ENCODE assay signal across 20 mouse cellular contexts in genomic region chr6:65970410-65970809, GRCm38 (mm10). TPM values are rescaled to one million over a fixed set of nuclear protein-coding genes. Genes with fewer than 3 reads are reported as not detected.
DNase-seq lines count a peak whose midpoint lies in the region; ATAC-seq lines count a peak whose summit lies in the region.
"Had no signal": no experiment of that assay in that cellular context is flagged by ENCODE, and none has a peak within 500 bp of the region (broad histone marks: within the 10 kb centered on the region; RNA-seq: fewer than 3 reads in every experiment).

No protein-coding gene starts in this region.

- no peaks in the 10 kb centered on the region for H3K27me3 ChIP-seq in forebrain, embryonic 16.5 days (replicated peaks; ENCODE audit: control insufficient read depth, insufficient read depth, low read length)
- H3K27me3 ChIP-seq in forebrain, embryonic 15.5 days, result no peaks in the 10 kb centered on the region
- H3K27me3 ChIP-seq in hindbrain, embryonic 15.5 days, result no peaks in the 10 kb centered on the region
- H3K27me3 ChIP-seq in neural tube, embryonic 15.5 days (replicated peaks), result no peaks in the 10 kb centered on the region
- H3K27me3 ChIP-seq: intestine, embryonic 15.5 days had no signal

- no peak overlapping the region for H3K27ac ChIP-seq in forebrain, embryonic 16.5 days (ENCODE audit: low read length)
- no peak overlapping the region for H3K27ac ChIP-seq in forebrain, embryonic 15.5 days (replicated peaks)
- peak overlapping the region; percentile 55; the same call in 1 of the 2 replicates for H3K27ac ChIP-seq in hindbrain, embryonic 15.5 days (replicated peaks)
- H3K27ac ChIP-seq in neural tube, embryonic 15.5 days (replicated peaks), result no peak overlapping the region; the same call in 1 of the 2 replicates
- H3K27ac ChIP-seq: heart, embryonic 10.5 days; intestine, embryonic 15.5 days had no signal

- no peaks in the 10 kb centered on the region for H3K36me3 ChIP-seq in forebrain, embryonic 16.5 days (ENCODE audit: control insufficient read depth, insufficient read depth)
- H3K36me3 ChIP-seq in forebrain, embryonic 15.5 days, result no peaks in the 10 kb centered on the region
- no peaks in the 10 kb centered on the region for H3K36me3 ChIP-seq in hindbrain, embryonic 15.5 days
- no peaks in the 10 kb centered on the region for H3K36me3 ChIP-seq in neural tube, embryonic 15.5 days
- H3K36me3 ChIP-seq: heart, embryonic 10.5 days; intestine, embryonic 15.5 days had no signal

- H3K4me2 ChIP-seq in forebrain, embryonic 16.5 days (ENCODE audit: low read length), result no peak overlapping the region
- no peak overlapping the region for H3K4me2 ChIP-seq in forebrain, embryonic 15.5 days (replicated peaks)
- peak overlapping the region; percentile 11; the same call in 1 of the 2 replicates for H3K4me2 ChIP-seq in hindbrain, embryonic 15.5 days
- H3K4me2 ChIP-seq in neural tube, embryonic 15.5 days, result peak overlapping the region; percentile 22
- H3K4me2 ChIP-seq: intestine, embryonic 15.5 days had no signal

- DNase-seq in T-cell, adult 2 months (ENCODE audit: low spot score), result peak; percentile 10
- DNase-seq in kidney, adult 18-20 months, result no peak
- DNase-seq in kidney, postnatal 36 days, result no peak
- no peak for DNase-seq in adrenal gland, adult 8-10 months
- DNase-seq: gastrocnemius, postnatal 25 days; heart, postnatal 14 days; kidney, postnatal 10 days; lung, adult 2 months had no signal

- 87% methylated on average over 9 of the region's 9 CpGs for WGBS in forebrain, embryonic 16.5 days
- 85% methylated on average over 9 of the region's 9 CpGs for WGBS in forebrain, embryonic 15.5 days
- WGBS in hindbrain, embryonic 15.5 days, result 73% methylated on average over 9 of the region's 9 CpGs
- WGBS in neural tube, embryonic 15.5 days, result 42% methylated on average over 9 of the region's 9 CpGs

- H3K9ac ChIP-seq in forebrain, embryonic 16.5 days (replicated peaks; ENCODE audit: low read depth, low read length), result no peak overlapping the region
- H3K9ac ChIP-seq in forebrain, embryonic 15.5 days (replicated peaks), result no peak overlapping the region
- no peak overlapping the region for H3K9ac ChIP-seq in hindbrain, embryonic 15.5 days
- no peak overlapping the region for H3K9ac ChIP-seq in neural tube, embryonic 15.5 days (replicated peaks)
- H3K9ac ChIP-seq: intestine, embryonic 15.5 days had no signal

- no peaks in the 10 kb centered on the region for H3K4me1 ChIP-seq in forebrain, embryonic 16.5 days (replicated peaks; ENCODE audit: control insufficient read depth, insufficient read depth, low read length)
- no peaks in the 10 kb centered on the region for H3K4me1 ChIP-seq in forebrain, embryonic 15.5 days
- H3K4me1 ChIP-seq in hindbrain, embryonic 15.5 days (replicated peaks), result peaks cover 14% of the 10 kb centered on the region
- H3K4me1 ChIP-seq in neural tube, embryonic 15.5 days, result 0 out of 2 replicates have a peak, but pooled peaks cover 5% of the 10 kb centered on the region
- H3K4me1 ChIP-seq: intestine, embryonic 15.5 days had no signal

- H3K9me3 ChIP-seq in forebrain, embryonic 16.5 days (ENCODE audit: control insufficient read depth, low read length), result no peaks in the 10 kb centered on the region
- no peaks in the 10 kb centered on the region for H3K9me3 ChIP-seq in forebrain, embryonic 15.5 days
- no peaks in the 10 kb centered on the region for H3K9me3 ChIP-seq in hindbrain, embryonic 15.5 days
- no peaks in the 10 kb centered on the region for H3K9me3 ChIP-seq in neural tube, embryonic 15.5 days (replicated peaks)
- H3K9me3 ChIP-seq: heart, embryonic 10.5 days; intestine, embryonic 15.5 days had no signal

- H3K4me3 ChIP-seq in forebrain, embryonic 16.5 days (replicated peaks; ENCODE audit: low read length), result no peak overlapping the region
- H3K4me3 ChIP-seq in forebrain, embryonic 15.5 days, result no peak overlapping the region
- H3K4me3 ChIP-seq in hindbrain, embryonic 15.5 days, result no peak overlapping the region
- H3K4me3 ChIP-seq in neural tube, embryonic 15.5 days (replicated peaks), result no peak overlapping the region
- H3K4me3 ChIP-seq: heart, embryonic 10.5 days; intestine, embryonic 15.5 days had no signal

- peak; percentile 23; the same call in 1 of the 2 replicates for ATAC-seq in forebrain, embryonic 16.5 days
- no peak; the same call in 1 of the 2 replicates for ATAC-seq in forebrain, embryonic 15.5 days (replicated peaks)
- peak; percentile 78; the same call in 1 of the 2 replicates for ATAC-seq in hindbrain, embryonic 15.5 days (ENCODE audit: low FRiP score, low read depth)
- ATAC-seq in neural tube, embryonic 15.5 days (ENCODE audit: low FRiP score), result peak; percentile 86
- ATAC-seq: intestine, embryonic 15.5 days had no signal

RNA-seq across cellular contexts. Expression of gene 4930544G11Rik, which starts 18.0 kb away (rescaled TPM):
- polyA plus RNA-seq in forebrain, embryonic 16.5 days (2015; fragmentation: Nextera tagmentation; extraction: Ambion mirVana), result not detected in 2 replicates
- polyA plus RNA-seq in forebrain, embryonic 15.5 days (2015; fragmentation: Nextera tagmentation; extraction: Ambion mirVana), result not detected in 2 replicates
- not detected in 2 replicates for polyA plus RNA-seq in hindbrain, embryonic 15.5 days (2015; fragmentation: Nextera tagmentation; extraction: Ambion mirVana)
- not detected in 2 replicates for polyA plus RNA-seq in neural tube, embryonic 15.5 days (2015; fragmentation: Nextera tagmentation; extraction: Ambion mirVana)
- not detected for total RNA-seq in adrenal gland, adult 8-10 months (2022)
- total RNA-seq: adrenal gland, adult 18-20 months; common myeloid progenitor, adult 5-6 weeks; gastrocnemius, postnatal 25 days; heart, postnatal 14 days; layer of hippocampus, postnatal 14 days; left cerebral cortex, postnatal 25 days; liver, adult 2 months had no signal
- polyA plus RNA-seq: frontal cortex, adult 2 months; heart, embryonic 10.5 days; intestine, embryonic 15.5 days; liver, adult 2 months; lung, adult 2 months had no signal

Comparison
In these comparisons a context has a peak if more than half of its experiments do, and no peak if none do; other contexts are left out.
1. H3K4me2 ChIP-seq: peak in hindbrain, embryonic 15.5 days (single experiment) and neural tube, embryonic 15.5 days (single experiment); none in forebrain, embryonic 16.5 days (single experiment) and forebrain, embryonic 15.5 days (single experiment).